Mouse (Mus musculus) NIH3T3 (cell line): ENCODE measurements around the gene Prrg1.
"Not testable (repeated sequence)": the region's sequence is repeated elsewhere in the genome, so short reads cannot be mapped to it uniquely, and the experiment has no call there.

Experiments used
- DNase-seq: peaks from one replicate; pipeline ENCODE4 v3.0.0-alpha.2; 2012; ENCODE audit warnings: low read depth

The Prrg1 gene

DNA sequence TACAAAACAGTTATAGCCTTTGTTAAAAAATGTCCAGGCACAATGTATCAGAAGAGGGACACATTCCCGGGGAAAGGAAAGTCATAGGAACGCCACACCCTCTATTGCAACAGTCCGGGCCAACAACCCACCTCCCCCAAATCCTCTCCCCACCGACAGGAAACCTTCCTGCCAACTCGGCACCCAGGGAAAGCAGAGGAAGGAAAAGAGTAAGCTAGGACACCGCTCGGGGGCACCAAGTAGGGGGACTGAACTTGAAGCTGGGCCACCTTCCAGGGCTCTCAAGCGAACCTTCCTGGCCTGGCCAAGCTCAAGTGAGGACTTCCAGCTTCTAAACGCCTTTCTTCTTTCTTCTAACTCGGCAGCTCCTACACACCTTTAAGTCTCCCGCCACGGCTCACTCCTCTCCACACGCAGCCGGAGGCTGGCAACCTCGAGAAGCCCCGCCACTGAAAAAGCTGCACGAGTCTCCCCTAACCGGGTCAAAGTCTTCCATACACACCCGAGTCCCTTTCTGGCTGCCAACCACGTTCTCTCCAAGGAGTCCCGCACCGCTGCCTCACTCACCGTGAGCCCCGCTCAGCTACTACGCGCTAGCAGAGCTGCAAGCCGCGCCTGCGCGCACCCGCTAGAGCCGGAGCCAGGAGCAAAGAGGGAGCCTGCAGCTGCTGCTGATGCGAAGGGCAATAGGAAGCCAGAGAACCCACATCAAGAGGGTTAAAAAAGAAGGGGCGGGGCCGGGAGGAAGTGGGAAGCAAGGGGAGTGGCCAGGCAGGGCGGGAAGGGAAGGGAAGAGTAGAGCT lies at the start of gene Prrg1:
Gene Prrg1 (minus strand): TSS at position 695 of the 803 bp plus-strand sequence.
- DNase-seq, result peak; percentile 89

DNA sequence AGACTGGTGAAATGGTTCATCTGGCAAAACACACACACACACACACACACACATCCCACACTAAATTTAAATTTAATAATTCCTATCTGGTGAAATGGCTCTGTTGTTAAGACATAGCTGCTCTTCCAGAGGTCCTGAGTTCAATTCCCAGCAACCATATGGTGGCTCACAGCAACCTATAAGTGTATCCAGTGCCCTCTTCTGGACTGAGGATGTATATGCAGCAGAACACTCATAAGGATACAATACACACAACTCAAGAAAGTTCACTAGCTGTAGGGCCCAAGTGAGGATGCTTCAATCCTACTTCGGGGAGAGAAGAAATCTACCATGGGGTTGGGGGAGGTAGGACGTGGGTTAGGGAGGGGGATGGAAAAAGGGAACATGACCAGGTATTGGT lies 22.1 kb upstream of the Prrg1 start:
- DNase-seq, result no peak

GRCm38 (mm10) chrX:78593138-78593537 lies 9.4 kb upstream of the Prrg1 start:
- no peak for DNase-seq

DNA sequence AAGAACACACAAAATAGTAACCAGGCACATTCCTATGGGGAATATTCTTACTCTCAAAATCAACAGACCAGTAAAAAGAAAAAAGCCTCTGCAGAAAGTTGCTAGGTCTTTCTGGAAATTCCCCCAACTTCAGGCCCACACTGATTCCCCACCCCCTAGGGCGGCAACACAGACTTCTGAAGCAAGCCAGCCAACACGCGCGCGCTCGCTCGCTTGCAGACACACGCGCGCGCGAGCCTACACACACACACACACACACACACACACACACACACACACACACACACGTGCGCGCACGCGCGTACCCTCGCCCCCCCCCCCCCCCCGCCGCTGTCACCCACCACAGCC lies 868 bp downstream of the Prrg1 start:
- peak; percentile 82 for DNase-seq

- DNase-seq, result peak; percentile 66
These were observed 20.2 kb downstream of the Prrg1 start for GRCm38 (mm10) chrX:78563451-78563850.

GRCm38 (mm10) chrX:78553399-78553798 lies 30.3 kb downstream of the Prrg1 start:
- DNase-seq, result no peak

- no peak for DNase-seq
These were observed 31.0 kb downstream of the Prrg1 start for GRCm38 (mm10) chrX:78552704-78553103.

- DNase-seq, result peak; percentile 3
These were observed 36.0 kb downstream of the Prrg1 start for GRCm38 (mm10) chrX:78547696-78548095.

DNA sequence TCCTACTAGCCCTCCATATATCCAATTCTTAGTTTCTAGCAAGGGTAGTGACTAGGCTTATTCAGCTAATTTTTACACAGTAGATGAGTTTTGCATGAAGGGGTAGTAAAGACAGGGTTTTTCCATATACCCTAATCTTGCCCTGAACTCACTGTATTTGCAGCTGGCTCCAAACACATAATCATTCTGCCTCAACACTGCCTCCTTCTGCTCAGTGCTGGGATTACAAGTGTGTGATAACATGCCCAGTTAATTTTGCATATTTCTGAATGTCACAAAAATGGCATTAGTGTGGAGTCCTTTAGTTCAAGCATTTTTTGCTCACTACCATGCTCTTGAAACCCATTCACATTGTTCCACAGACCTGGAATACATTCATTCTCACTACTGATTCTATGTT lies 44.0 kb downstream of the Prrg1 start:
- peak; percentile 3 for DNase-seq

- DNase-seq, result no peak
These were observed 44.9 kb downstream of the Prrg1 start for GRCm38 (mm10) chrX:78538632-78539316.

DNA sequence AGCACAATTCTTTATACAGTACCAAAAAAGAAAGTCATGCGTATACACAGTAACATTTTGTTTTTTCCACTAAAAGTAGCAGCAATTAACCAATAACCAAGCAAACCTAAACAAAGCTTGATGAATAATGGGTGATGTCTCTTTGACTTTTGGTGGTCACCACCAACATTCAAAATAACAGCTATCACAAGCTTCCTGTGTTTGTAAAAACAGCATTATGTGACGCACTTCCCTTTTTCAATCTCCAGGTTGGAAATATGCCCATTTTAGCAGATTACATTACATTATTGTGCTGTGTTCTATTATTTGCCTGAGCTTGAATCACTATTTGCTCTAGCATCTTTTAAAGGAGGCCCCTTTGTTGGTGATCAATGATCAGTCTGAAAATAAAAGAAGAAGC lies 65.4 kb downstream of the Prrg1 start:
- DNase-seq, result no peak

DNA sequence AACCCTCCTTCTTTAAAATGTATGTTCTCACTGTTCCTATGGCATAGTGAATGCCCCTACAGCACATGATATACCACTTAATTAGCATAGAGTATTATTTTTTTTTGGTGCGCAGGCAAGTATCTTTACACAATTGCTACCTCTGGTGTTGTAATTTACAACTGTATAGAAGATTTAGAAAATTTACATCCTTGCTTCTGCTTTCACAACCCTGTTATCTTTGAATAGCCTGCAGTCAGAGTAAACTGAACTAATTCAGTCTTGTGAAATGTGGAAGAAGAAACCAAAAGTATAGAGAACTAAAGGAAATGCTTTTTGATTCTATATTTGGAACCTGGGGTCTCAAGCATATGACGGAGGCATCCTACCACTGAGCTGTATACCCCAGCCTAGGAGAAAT lies 100.7 kb downstream of the Prrg1 start:
- DNase-seq, result no peak

- DNase-seq, result peak; percentile 22
These were observed 104.0 kb downstream of the Prrg1 start for GRCm38 (mm10) chrX:78479710-78480109.

- DNase-seq, result no peak
These were observed 149.3 kb downstream of the Prrg1 start for GRCm38 (mm10) chrX:78434357-78434756.

DNA sequence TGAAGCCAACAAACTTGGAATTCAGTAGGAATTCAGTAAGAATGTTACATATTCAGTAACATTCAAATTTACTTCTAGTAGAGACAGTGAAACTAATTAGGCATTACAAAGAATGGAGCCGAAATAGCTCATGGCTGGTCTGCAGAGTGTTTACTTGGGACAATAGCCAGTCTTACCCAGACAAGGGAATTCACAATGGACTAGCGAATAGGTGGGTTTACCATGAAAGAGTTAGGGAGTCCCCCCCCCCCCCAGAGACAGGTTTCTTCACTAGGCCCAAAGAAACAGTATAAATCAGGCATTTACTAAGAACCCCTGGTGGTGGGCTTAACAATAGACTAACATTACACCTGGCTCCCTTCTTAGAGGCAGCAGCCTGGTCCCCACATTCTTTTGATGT lies 180.3 kb downstream of the Prrg1 start:
- DNase-seq, result not testable (repeated sequence)
